8 mouse cellular contexts compared by ENCODE assay signal in the genomic region with DNA sequence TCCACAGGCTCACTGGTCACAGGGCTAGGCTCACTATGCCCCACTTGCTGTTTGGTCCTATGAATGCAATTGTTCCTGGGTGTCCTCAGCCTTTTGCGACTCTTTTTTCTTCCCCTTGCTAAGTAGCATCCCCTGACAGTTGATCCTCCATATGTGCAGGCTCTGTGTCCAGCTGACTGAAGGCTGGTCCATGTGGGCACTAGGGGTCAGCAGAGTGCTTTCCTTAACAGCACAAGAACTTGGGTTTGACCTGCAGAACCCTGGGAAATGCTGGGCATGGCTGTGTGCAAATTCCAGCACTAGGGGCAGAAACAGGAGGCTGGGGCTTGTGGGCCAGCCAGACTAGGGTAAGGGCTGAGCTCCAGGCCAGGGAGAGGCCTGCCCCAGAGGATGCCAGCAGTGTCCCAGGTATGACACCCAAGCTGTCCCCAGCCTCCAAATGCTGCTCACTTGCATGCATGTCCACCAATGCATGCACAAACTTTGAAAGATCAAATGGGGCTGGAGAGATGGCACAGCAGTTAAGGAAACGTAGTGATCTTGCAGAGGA. TPM values are rescaled to one million over a fixed set of nuclear protein-coding genes. Genes with fewer than 3 reads are reported as not detected.
DNase-seq lines count a peak whose midpoint lies in the region; ATAC-seq and TF ChIP-seq lines count a peak whose summit lies in the region.
"Not testable (repeated sequence)": the region's sequence is repeated elsewhere in the genome, so short reads cannot be mapped to it uniquely, and the experiment has no call there.

No protein-coding gene starts in this region.

- not testable (repeated sequence) for H3K4me2 ChIP-seq in forebrain, embryonic 14.5 days (ENCODE audit: low read length); hindbrain, embryonic 15.5 days

- in situ Hi-C loops in Patski (cut with MboI; ENCODE audit: low pct_unique_long_range_greater_than_20kb), result loop anchor here (25.0 kb wide), 2 partner anchors 236 to 436 kb away; a partner anchor contains a TSS

- H3K4me1 ChIP-seq in forebrain, embryonic 14.5 days (ENCODE audit: control insufficient read depth, insufficient read depth, low read length); hindbrain, embryonic 15.5 days (replicated peaks): not testable (repeated sequence)

- not testable (repeated sequence) for H3K36me3 ChIP-seq in forebrain, embryonic 14.5 days (ENCODE audit: control insufficient read depth, insufficient read depth, low read length); hindbrain, embryonic 15.5 days

- 68% methylated on average over 2 of the region's 2 CpGs for WGBS in forebrain, embryonic 14.5 days
- 41% methylated on average over 2 of the region's 2 CpGs for WGBS in hindbrain, embryonic 15.5 days

- POLR2A ChIA-PET in Patski (lab: Charles Lee), result not testable (repeated sequence)

- not testable (repeated sequence) for H3K9me3 ChIP-seq in forebrain, embryonic 14.5 days (replicated peaks; ENCODE audit: control insufficient read depth, low read length); hindbrain, embryonic 15.5 days

- not testable (repeated sequence) for H3K9ac ChIP-seq in forebrain, embryonic 14.5 days (ENCODE audit: low read length); hindbrain, embryonic 15.5 days

- TF ChIP-seq CTCF in Patski (IDR thresholded peaks at IDR 0.05), result peak; percentile 52

- not testable (repeated sequence) for H3K27me3 ChIP-seq in Patski; forebrain, embryonic 14.5 days (replicated peaks; ENCODE audit: control insufficient read depth, insufficient read depth, low read length); hindbrain, embryonic 15.5 days

- not testable (repeated sequence) for DNase-seq in Patski (ENCODE audit: low read depth, low spot score)
- peak; percentile 21 for DNase-seq in cerebellum, adult 9-11 months
- peak; percentile 23 for DNase-seq in forebrain, embryonic 14.5 days (ENCODE audit: low spot score)
- peak; percentile 66 to 75 for DNase-seq in kidney, postnatal 25 days
- peak; percentile 56 for DNase-seq in lung, postnatal 36 days
- peak; percentile 40 for DNase-seq in ovary, adult 18-20 months (ENCODE audit: low spot score)
- DNase-seq in urinary bladder, postnatal 14 days (ENCODE audit: low spot score), result peak; percentile 43

- CTCF ChIA-PET in Patski (lab: Charles Lee), result not testable (repeated sequence)

- H3K27ac ChIP-seq in forebrain, embryonic 14.5 days (ENCODE audit: low read depth, low read length); hindbrain, embryonic 15.5 days (replicated peaks): not testable (repeated sequence)

- H3K4me3 ChIP-seq in forebrain, embryonic 14.5 days (ENCODE audit: low read depth, low read length); hindbrain, embryonic 15.5 days: not testable (repeated sequence)

- peak; percentile 71 for ATAC-seq in Patski
- not testable (repeated sequence) for ATAC-seq in forebrain, embryonic 14.5 days
- peak; percentile 83 for ATAC-seq in hindbrain, embryonic 15.5 days (ENCODE audit: low FRiP score, low read depth)

RNA-seq across cellular contexts. Expression of a gene that starts 25.9 kb away (rescaled TPM):
- 5.6 TPM for polyA plus RNA-seq in Patski (2021)
- 38.6 and 47.4 TPM in 2 replicates for polyA plus RNA-seq in forebrain, embryonic 14.5 days (2014; fragmentation: Nextera tagmentation; extraction: Ambion mirVana)
- 77.2 and 93.0 TPM in 2 replicates for polyA plus RNA-seq in hindbrain, embryonic 15.5 days (2015; fragmentation: Nextera tagmentation; extraction: Ambion mirVana)

RNA-seq across cellular contexts. Expression of a gene that starts 49.8 kb away (rescaled TPM):
- polyA plus RNA-seq in Patski (2021), result 1.4 TPM
- 0.10 and 0.22 TPM in 2 replicates for polyA plus RNA-seq in forebrain, embryonic 14.5 days (2014; fragmentation: Nextera tagmentation; extraction: Ambion mirVana)
- 0.45 and 0.52 TPM in 2 replicates for polyA plus RNA-seq in hindbrain, embryonic 15.5 days (2015; fragmentation: Nextera tagmentation; extraction: Ambion mirVana)
